In the genomic region with DNA sequence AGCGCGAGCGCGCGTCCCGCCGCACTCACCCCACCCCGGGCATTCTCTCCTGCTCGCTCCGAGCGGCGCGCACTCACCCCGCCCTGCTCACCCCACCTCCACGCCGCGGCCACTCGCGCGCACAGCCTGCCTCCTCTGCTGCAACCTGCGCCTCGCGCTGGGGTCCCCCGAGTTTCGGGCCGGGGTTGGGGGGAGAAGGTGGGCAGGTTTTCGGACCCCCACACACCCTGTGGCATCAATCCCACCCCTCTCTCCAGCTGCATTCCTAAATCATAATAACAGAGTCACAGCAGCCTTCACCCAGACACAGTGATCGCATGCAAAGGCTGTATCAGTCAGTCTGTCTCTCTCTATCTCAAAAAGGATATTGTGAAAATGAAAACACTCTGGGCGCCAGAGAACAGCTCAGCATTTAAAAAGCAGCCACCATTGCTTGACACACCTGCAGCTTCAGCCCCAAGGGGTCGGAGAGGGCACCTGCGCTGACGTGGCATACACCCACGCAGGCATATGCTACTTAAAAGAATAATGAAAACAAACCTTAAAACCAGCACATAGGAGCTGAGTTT, we compare ENCODE assay signal across 8 mouse cellular contexts. TPM values are rescaled to one million over a fixed set of nuclear protein-coding genes. Genes with fewer than 3 reads are reported as not detected.
A peak's percentile ranks its signal among the peaks of the same experiment; 100 is the strongest.
DNase-seq lines count a peak whose midpoint lies in the region; TF ChIP-seq lines count a peak whose summit lies in the region.

A gene (minus strand): TSS at position 351 of the 569 bp plus-strand sequence.

- DNase-seq in R1 (ENCODE audit: low read depth, low spot score) = peak; percentile 65
- peak; percentile 88 for DNase-seq in cerebellum, adult 9-11 months
- peak; percentile 52 to 56 for DNase-seq in frontal cortex, postnatal 25 days (ENCODE audit: low spot score in 2 of 2)
- peak; percentile 65 for DNase-seq in hindbrain, embryonic 10.5 days (ENCODE audit: low spot score)
- peak; percentile 64 for DNase-seq in layer of hippocampus, adult 9-11 months
- DNase-seq in lung, adult 2 months = peak; percentile 61
- DNase-seq in ovary, postnatal 14 days (ENCODE audit: low spot score) = peak; percentile 46
- DNase-seq in urinary bladder, postnatal 25 days (ENCODE audit: low spot score) = peak; percentile 58

- peaks cover 14% of the 10 kb centered on the region; the same call in 1 of the 2 replicates for H3K4me1 ChIP-seq in hindbrain, embryonic 10.5 days (replicated peaks)
- H3K4me1 ChIP-seq in lung, adult 2 months (ENCODE audit: control insufficient read depth, insufficient read depth, low read length) = no peaks in the 10 kb centered on the region

- no peaks in the 10 kb centered on the region for H3K27me3 ChIP-seq in hindbrain, embryonic 10.5 days (ENCODE audit: insufficient read depth, poor library complexity, severe bottlenecking)

- WGBS in hindbrain, embryonic 10.5 days = 7% methylated on average over 33 of the region's 33 CpGs
- 6% methylated on average over 32 of the region's 33 CpGs for WGBS in lung, adult 2 months

- H3K36me3 ChIP-seq in hindbrain, embryonic 10.5 days = peaks cover 7% of the 10 kb centered on the region

- TF ChIP-seq POLR2A in lung, adult 2 months (IDR thresholded peaks at IDR 0.05; ENCODE audit: borderline replicate concordance, extremely low read depth, low read depth, low read length) = no peak

- H3K27ac ChIP-seq in hindbrain, embryonic 10.5 days = peak within 1 kb of the TSS; percentile 94

- peak within 1 kb of the TSS; percentile 88 for H3K4me3 ChIP-seq in hindbrain, embryonic 10.5 days
- H3K4me3 ChIP-seq in lung, adult 2 months (replicated peaks; ENCODE audit: extremely low read depth, low read depth, low read length) = peak within 1 kb of the TSS; percentile 80

- H3K9me3 ChIP-seq in hindbrain, embryonic 10.5 days = peaks cover 4% of the 10 kb centered on the region; the same call in 1 of the 2 replicates

- TF ChIP-seq CTCF in lung, adult 2 months (IDR thresholded peaks at IDR 0.05; ENCODE audit: insufficient read depth, low read length) = no peak

RNA-seq across cellular contexts. Expression of the gene that starts here (rescaled TPM):
- 14.6 and 20.1 TPM in 2 replicates for polyA plus RNA-seq in hindbrain, embryonic 10.5 days (2016; fragmentation: Nextera tagmentation; extraction: Ambion mirVana)
- 72.9 and 74.9 TPM in 2 replicates for polyA plus RNA-seq in lung, adult 2 months (2012; rRNA removed)

Comparison
In these comparisons a context has a peak if more than half of its experiments do, and no peak if none do; other contexts are left out.
1. Peak in every context shown above with its lines: DNase-seq, H3K4me3 ChIP-seq and H3K27ac ChIP-seq.